Mouse (Mus musculus): ENCODE results near the gene Slc25a21. TPM values are rescaled to one million over a fixed set of nuclear protein-coding genes. Genes with fewer than 3 reads are reported as not detected.

Slc25a21 gene
- polyA plus RNA-seq, 1 experiment from 2014 or later = 1.2 TPM

GRCm38 (mm10) chr12:56737104-56737503 lies 460.2 kb downstream of the Slc25a21 start:
- no peak overlapping the region for H3K9ac ChIP-seq
- H3K4me2 ChIP-seq = no peak overlapping the region
- H3K9me3 ChIP-seq (replicated peaks) = no peaks in the 10 kb centered on the region
- no peaks in the 10 kb centered on the region for H3K4me1 ChIP-seq (replicated peaks)
- no peak for ATAC-seq (ENCODE audit: insufficient number of reproducible peaks, low FRiP score)
- H3K4me3 ChIP-seq = no peak overlapping the region
- H3K27me3 ChIP-seq (replicated peaks) = no peaks in the 10 kb centered on the region
- no peaks in the 10 kb centered on the region for H3K36me3 ChIP-seq
- 65% methylated on average over 4 of the region's 4 CpGs for WGBS
- H3K27ac ChIP-seq (ENCODE audit: poor library complexity, severe bottlenecking) = no peak overlapping the region

DNA sequence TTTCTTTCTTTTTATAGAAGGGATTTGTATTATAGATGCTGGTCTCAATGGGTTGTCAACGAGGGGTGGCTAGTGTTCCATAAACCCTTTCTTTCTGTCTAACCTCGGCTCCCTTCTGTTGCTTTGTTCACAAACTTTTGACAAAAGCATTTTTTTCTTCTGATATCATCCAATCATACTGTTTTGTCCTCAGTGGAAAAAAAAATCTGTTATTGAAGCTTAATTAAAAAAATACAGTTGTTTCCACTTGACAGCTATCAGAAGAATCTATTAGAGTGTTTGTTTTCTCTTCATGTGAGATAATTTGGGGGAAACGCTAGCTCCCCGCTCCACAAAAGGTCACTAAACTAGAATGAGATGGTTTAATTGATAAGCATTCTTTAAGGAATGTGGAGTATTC lies 469.6 kb downstream of the Slc25a21 start:
- H3K4me2 ChIP-seq = no peak overlapping the region
- 0 out of 2 replicates have a peak, but pooled peaks cover 3% of the 10 kb centered on the region for H3K27me3 ChIP-seq (replicated peaks)
- WGBS = 50% methylated on average over 4 of the region's 4 CpGs
- H3K4me3 ChIP-seq = no peak overlapping the region
- no peak overlapping the region for H3K27ac ChIP-seq (ENCODE audit: poor library complexity, severe bottlenecking)
- no peaks in the 10 kb centered on the region for H3K36me3 ChIP-seq
- ATAC-seq (ENCODE audit: insufficient number of reproducible peaks, low FRiP score) = no peak
- H3K9me3 ChIP-seq (replicated peaks) = no peaks in the 10 kb centered on the region
- H3K9ac ChIP-seq = no peak overlapping the region
- H3K4me1 ChIP-seq (replicated peaks) = no peaks in the 10 kb centered on the region

DNA sequence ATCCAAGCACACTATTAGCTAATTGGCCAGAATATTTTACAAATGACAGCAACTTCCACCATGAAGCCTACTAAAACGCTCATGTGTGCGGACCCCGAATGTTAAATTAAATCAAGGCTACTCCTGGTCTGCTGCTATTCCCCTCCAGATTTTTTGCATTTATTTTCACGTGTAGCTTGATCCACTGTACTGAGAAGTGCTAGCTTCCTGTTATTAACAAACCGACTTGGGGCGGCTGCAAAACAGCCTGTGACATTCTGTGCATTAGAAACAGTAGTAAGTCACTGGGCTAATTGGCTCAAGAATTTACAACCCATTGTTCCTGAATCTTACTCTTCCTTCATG lies 478.6 kb downstream of the Slc25a21 start:
- no peak for ATAC-seq (ENCODE audit: insufficient number of reproducible peaks, low FRiP score)
- Histone ChIP-seq H3K27ac (ENCODE audit: poor library complexity, severe bottlenecking) (no peak overlapping the region), H3K4me2 (no peak overlapping the region), H3K27me3 (replicated peaks) (peaks cover 13% of the 10 kb centered on the region), H3K4me3 (no peak overlapping the region), H3K9me3 (replicated peaks) (no peaks in the 10 kb centered on the region), H3K4me1 (replicated peaks) (no peaks in the 10 kb centered on the region), H3K9ac (no peak overlapping the region), H3K36me3 (no peaks in the 10 kb centered on the region)
- WGBS = 44% methylated on average over 6 of the region's 6 CpGs

DNA sequence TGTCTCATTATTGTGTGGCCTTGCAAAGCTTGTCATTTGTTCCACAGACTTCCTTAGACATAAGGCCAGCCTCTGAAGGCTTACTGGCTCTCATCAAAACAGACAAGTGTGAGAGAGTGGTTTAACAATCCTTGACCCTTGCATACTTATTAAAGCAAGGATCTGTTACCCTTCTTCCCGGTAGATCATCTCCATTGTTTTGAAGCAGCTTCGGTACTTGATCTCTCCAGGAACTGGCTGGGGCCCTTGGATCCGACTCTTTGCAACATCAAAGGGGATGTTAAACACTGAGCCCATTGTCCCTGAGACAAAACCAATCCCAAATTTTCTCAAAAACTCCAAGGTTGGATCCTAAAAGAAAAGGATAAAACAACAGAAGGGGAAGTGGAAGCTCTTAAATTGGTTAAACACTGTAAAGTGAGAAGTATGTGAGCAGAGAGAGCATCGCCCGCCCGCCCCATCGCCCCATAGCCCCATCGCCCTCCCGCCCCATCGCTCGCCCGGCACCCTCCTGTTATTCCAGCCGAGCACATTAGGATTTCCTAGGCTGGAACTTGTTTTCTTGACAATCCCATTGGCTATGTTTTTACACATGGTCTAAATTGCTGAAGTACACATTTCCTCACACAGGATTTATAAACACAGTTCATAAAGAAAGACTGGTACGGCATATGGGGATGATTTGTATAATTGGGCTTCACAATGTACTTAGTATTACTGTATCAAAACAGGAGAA lies 479.1 kb downstream of the Slc25a21 start:
- 25% methylated on average over 14 of the region's 14 CpGs for WGBS
- no peak overlapping the region for H3K4me2 ChIP-seq
- no peak for ATAC-seq (ENCODE audit: insufficient number of reproducible peaks, low FRiP score)

DNA sequence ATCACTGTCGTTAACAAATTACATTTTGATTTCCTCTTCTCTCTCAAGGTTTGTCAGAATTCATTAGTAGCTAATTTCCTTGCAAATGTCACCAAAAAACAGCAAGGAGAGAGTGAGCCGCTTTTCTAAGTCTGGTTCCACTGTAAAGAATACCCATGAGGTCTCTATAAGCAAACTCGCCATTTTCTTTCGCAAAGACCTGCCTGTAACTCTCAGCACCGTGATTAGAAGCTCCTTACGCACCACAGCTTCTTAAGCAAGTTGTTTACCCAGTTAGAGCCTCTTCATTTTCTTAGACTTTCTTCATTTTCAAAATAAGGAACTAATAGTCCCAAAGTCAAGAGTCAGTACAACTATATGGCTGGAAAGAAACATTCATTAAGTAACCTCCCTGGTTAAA lies 496.3 kb downstream of the Slc25a21 start:
- Histone ChIP-seq H3K27ac (ENCODE audit: poor library complexity, severe bottlenecking) (no peak overlapping the region), H3K9ac (no peak overlapping the region), H3K4me2 (no peak overlapping the region), H3K9me3 (replicated peaks) (no peaks in the 10 kb centered on the region), H3K4me3 (no peak overlapping the region), H3K4me1 (replicated peaks) (peaks cover 23% of the 10 kb centered on the region), H3K27me3 (replicated peaks) (peaks cover 56% of the 10 kb centered on the region), H3K36me3 (no peaks in the 10 kb centered on the region)
- 8% methylated on average over 6 of the region's 6 CpGs for WGBS
- ATAC-seq (ENCODE audit: insufficient number of reproducible peaks, low FRiP score) = no peak

More for the DNA sequence above, 479.1 kb downstream of the Slc25a21 start:
- H3K4me1 ChIP-seq (replicated peaks) = no peaks in the 10 kb centered on the region
- no peak overlapping the region for H3K27ac ChIP-seq (ENCODE audit: poor library complexity, severe bottlenecking)
- no peaks in the 10 kb centered on the region for H3K36me3 ChIP-seq
- peaks cover 13% of the 10 kb centered on the region for H3K27me3 ChIP-seq (replicated peaks)
- H3K4me3 ChIP-seq = no peak overlapping the region
- H3K9ac ChIP-seq = no peak overlapping the region
- H3K9me3 ChIP-seq (replicated peaks) = no peaks in the 10 kb centered on the region

DNA sequence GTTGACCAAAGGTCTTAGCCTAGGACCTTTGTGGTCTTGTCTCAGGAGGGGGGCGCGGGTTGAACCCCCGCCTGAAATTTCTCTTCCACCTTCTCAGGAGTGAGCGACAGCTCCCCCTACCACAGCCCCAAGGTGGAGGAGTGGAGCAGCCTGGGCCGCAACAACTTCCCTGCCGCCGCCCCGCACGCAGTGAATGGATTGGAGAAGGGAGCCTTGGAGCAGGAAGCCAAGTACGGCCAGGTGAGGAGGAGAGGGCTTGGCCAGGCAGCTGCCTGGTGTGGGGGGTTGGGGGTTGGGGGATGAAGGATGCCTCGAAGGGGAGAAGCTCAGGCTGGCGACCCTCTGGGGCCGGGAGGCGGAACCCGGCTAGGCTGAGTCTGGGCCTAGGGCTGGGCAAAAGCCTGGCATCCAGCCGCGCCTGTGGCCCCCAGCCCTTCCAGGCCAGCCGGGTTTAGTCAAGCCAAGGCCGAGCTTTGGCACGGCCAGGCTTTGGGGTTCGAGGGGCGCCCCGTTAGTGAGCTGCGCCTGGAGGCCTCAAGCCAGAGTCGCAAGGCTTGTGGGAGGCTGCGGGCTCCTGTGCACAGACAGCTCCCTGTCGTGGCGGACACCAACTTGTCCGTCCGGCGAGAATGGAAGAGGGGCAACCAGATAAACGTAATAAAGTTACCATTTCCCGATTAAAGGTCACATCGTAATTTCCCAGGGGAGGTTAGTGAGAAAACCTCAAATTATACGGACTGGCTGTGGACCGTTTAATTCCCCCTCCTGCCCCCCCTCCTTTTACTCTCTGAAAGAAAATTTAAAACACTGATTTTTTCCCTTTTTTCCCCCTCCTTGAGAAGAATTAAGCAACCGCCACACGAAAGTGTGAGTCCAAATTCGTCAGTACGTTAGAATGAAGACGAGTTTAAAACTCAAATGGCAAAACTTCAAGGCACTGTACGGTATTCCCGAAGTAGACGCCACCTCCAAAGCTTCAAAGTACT lies 497.1 kb downstream of the Slc25a21 start:
- 0 out of 2 replicates have a peak overlapping the region, but pooled peaks have one; percentile 7 for H3K4me2 ChIP-seq
- H3K4me1 ChIP-seq (replicated peaks) = peaks cover 27% of the 10 kb centered on the region
- peak overlapping the region; percentile 3; the same call in 1 of the 2 replicates for H3K4me3 ChIP-seq
- H3K36me3 ChIP-seq = no peaks in the 10 kb centered on the region
- no peak overlapping the region for H3K9ac ChIP-seq
- no peaks in the 10 kb centered on the region for H3K9me3 ChIP-seq (replicated peaks)
- ATAC-seq (ENCODE audit: insufficient number of reproducible peaks, low FRiP score) = no peak
- H3K27ac ChIP-seq (ENCODE audit: poor library complexity, severe bottlenecking) = no peak overlapping the region
- peaks cover 59% of the 10 kb centered on the region for H3K27me3 ChIP-seq (replicated peaks)
- 5% methylated on average over 44 of the region's 44 CpGs for WGBS

GRCm38 (mm10) chr12:56699351-56699750 lies 497.9 kb downstream of the Slc25a21 start:
- no peak overlapping the region for H3K27ac ChIP-seq (ENCODE audit: poor library complexity, severe bottlenecking)
- no peaks in the 10 kb centered on the region for H3K36me3 ChIP-seq
- no peak overlapping the region for H3K9ac ChIP-seq
- H3K4me3 ChIP-seq = no peak overlapping the region
- no peak for ATAC-seq (ENCODE audit: insufficient number of reproducible peaks, low FRiP score)
- peaks cover 27% of the 10 kb centered on the region for H3K4me1 ChIP-seq (replicated peaks)
- 12% methylated on average over 3 of the region's 3 CpGs for WGBS
- no peak overlapping the region for H3K4me2 ChIP-seq
- peaks cover 68% of the 10 kb centered on the region for H3K27me3 ChIP-seq (replicated peaks)
- no peaks in the 10 kb centered on the region for H3K9me3 ChIP-seq (replicated peaks)

DNA sequence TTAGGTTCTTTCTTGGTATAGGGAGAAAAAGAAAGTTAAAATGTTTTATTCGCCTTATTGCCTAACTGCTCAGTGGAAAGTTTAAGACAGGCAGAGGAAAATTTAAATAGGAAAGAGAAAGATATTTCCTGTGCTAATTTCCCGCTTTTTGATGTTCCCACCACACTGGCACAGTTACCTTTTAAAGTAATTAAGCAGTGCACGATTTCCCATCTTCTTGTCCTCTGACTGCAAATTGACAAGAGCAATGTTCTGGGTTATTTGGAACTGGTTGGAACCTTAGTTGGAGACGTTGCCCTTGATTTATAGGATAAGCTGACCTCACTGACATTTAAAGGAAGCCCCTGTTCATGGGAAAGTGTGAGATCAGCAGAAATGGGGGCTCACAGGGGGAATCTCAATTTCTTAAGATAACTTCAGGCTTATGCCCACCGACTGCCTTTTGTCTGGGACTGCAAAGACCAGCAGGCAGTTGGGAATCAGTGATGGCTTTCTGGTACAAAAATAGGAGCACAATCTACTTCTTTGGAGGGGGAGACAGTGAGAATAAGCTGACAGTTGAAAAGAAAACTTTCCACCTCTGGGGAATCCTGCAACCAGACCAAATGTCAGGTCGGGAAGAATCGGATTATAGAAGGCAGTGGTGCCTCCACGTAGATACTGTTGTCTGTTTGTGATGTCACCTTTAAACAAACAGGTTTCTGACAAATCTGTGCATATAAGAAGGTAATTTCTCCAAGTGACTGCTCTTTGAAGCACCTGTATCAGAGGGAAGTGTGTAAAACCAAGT lies 498.9 kb downstream of the Slc25a21 start:
- 2% methylated on average over 8 of the region's 8 CpGs for WGBS
- no peak overlapping the region for H3K9ac ChIP-seq

DNA sequence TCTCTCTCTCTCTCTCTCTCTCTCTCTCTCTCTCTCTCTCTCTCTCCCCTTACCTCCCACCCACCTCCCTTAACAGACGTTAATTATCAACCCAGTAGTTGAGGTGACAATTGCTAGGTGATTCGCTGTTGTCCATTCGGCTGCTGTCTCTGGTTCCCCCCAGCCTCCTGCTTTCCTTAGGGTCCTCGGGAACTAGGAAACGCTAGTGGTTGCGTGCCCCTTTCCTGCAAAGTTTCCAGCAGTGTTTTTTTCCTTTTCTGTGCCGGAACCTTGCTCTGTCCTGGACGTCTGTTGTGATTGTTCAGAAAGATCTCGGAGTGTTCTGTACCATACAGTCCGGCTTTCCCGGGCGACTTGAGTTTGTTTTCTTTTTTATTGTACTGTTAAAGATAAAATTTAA lies 499.5 kb downstream of the Slc25a21 start:
- H3K4me3 ChIP-seq = peak overlapping the region; percentile 50

More for the DNA sequence above, 498.9 kb downstream of the Slc25a21 start:
- no peak overlapping the region for H3K27ac ChIP-seq (ENCODE audit: poor library complexity, severe bottlenecking)
- no peaks in the 10 kb centered on the region for H3K9me3 ChIP-seq (replicated peaks)
- no peak overlapping the region for H3K4me3 ChIP-seq
- peaks cover 78% of the 10 kb centered on the region for H3K27me3 ChIP-seq (replicated peaks)
- H3K36me3 ChIP-seq = no peaks in the 10 kb centered on the region
- H3K4me2 ChIP-seq = no peak overlapping the region
- ATAC-seq (ENCODE audit: insufficient number of reproducible peaks, low FRiP score) = no peak
- H3K4me1 ChIP-seq (replicated peaks) = peaks cover 27% of the 10 kb centered on the region

DNA sequence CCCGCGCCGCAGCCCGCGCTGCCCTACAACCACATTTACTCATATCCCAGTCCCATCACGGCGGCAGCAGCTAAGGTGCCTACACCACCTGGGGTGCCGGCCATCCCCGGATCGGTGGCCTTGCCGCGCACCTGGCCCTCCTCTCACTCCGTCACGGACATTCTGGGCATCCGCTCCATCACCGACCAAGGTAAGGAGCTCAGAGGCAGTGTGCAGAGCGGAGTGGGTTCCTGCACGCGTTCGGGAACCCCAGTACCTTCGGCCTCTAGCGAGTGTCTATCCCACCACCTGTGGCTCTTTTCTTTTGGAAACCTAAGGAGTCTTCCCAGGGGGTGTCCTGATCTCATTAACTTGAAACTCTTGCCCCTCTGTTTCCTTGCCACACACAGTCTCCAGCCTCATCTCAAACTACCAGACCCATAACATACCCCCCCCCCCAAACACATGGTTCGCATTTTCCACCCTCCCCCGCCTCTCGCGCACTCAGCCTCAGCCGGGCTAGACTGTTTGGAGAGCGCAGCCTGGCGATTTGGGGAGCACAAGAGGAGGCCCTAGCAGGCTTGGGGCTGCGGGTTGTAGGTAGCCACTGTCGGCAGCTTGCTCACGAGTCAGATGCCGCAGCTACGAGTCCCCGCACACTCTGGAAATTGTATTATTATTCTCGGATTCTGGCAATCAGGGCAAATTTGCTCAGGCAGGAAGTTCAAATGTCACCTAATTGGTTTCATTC lies 500.1 kb downstream of the Slc25a21 start:
- peak overlapping the region; percentile 81 for H3K4me2 ChIP-seq
- H3K9me3 ChIP-seq (replicated peaks) = no peaks in the 10 kb centered on the region
- WGBS = 0% methylated on average over 36 of the region's 36 CpGs
- peaks cover 32% of the 10 kb centered on the region for H3K4me1 ChIP-seq (replicated peaks)
- no peak overlapping the region for H3K9ac ChIP-seq
- H3K4me3 ChIP-seq = peak overlapping the region; percentile 50
- ATAC-seq (ENCODE audit: insufficient number of reproducible peaks, low FRiP score) = no peak
- no peaks in the 10 kb centered on the region for H3K36me3 ChIP-seq
- peaks cover 85% of the 10 kb centered on the region for H3K27me3 ChIP-seq (replicated peaks)
- no peak overlapping the region for H3K27ac ChIP-seq (ENCODE audit: poor library complexity, severe bottlenecking)

More for the DNA sequence above, 499.5 kb downstream of the Slc25a21 start:
- no peaks in the 10 kb centered on the region for H3K36me3 ChIP-seq
- WGBS = 2% methylated on average over 12 of the region's 12 CpGs
- no peak overlapping the region for H3K27ac ChIP-seq (ENCODE audit: poor library complexity, severe bottlenecking)
- peak overlapping the region; percentile 81 for H3K4me2 ChIP-seq
- ATAC-seq (ENCODE audit: insufficient number of reproducible peaks, low FRiP score) = no peak
- peaks cover 27% of the 10 kb centered on the region for H3K4me1 ChIP-seq (replicated peaks)
- H3K9me3 ChIP-seq (replicated peaks) = no peaks in the 10 kb centered on the region
- peaks cover 84% of the 10 kb centered on the region for H3K27me3 ChIP-seq (replicated peaks)
- no peak overlapping the region for H3K9ac ChIP-seq

Measured in heart, embryonic 12.5 days (tissue).